Comparison of ENCODE assay signal across 8 mouse cellular contexts in the genomic region with DNA sequence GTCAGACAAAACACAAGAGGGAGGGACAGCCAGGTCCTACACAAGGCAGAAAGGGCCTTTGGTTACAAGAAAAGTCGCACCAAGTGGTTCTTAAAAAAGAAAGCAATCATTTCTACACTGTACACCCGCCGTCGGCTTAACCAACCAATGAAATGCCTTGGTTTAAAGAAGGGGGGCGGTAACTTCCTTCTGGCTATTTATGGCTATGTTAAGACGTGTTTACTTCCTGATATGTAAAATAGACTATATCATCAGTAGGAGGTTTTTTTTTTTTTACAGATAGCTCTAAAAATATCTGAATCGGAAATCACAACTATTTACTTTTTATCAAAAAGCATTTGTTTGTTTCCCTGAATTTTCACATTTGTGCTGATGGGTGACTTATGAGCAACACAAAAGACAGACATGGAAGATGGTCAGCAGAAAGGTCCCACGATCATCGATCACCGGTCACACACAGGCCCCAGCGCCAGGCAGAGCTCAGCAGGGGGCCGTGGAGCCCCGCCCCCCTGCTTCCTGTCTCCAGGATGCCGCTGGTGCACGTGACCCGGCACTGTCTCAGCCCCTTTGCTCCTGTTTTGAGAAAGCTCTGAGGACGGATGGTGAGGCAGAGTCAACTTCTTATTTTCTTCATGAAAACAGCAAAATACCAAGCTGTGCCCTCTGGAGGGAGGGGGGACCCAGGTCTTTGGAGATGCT. TPM values are rescaled to one million over a fixed set of nuclear protein-coding genes. Genes with fewer than 3 reads are reported as not detected.
DNase-seq lines count a peak whose midpoint lies in the region; TF ChIP-seq lines count a peak whose summit lies in the region.

No protein-coding gene starts in this region.

- TF ChIP-seq RAD21 in MEL (IDR thresholded peaks at IDR 0.05; ENCODE audit: low read depth, low read length), result no peak

- H3K79me2 ChIP-seq in MEL (ENCODE audit: control insufficient read depth, insufficient read depth, low read length, poor library complexity) (no peaks in the 10 kb centered on the region), macrophage (ENCODE audit: inconsistent target) (no peaks in the 10 kb centered on the region)

- H3K36me3 ChIP-seq in MEL (ENCODE audit: control insufficient read depth in 1 of 2, insufficient read depth in 2 of 2, low read length in 2 of 2), result peaks cover 0 to 9% of the 10 kb centered on the region in 2 experiments; a peak in 2 of 4 replicates
- no peaks in the 10 kb centered on the region for H3K36me3 ChIP-seq in macrophage (ENCODE audit: inconsistent target)

- peak; percentile 94 for DNase-seq in A20 (ENCODE audit: low read depth, low spot score)
- peak; percentile 93 for DNase-seq in MEL (ENCODE audit: low read depth, low spot score)
- DNase-seq in heart, postnatal 36 days, result peak; percentile 28 to 38
- no peak for DNase-seq in layer of hippocampus, postnatal 25 days (ENCODE audit: extremely low spot score in 1 of 2, low spot score in 1 of 2)
- DNase-seq in gastrocnemius, postnatal 4 days (ENCODE audit: low spot score in 2 of 2), result no peak
- DNase-seq in layer of hippocampus, postnatal 10 days (ENCODE audit: low spot score in 2 of 2), result no peak
- DNase-seq in cerebellum, postnatal 14 days, result no peak

- no peaks in the 10 kb centered on the region for H3K9me3 ChIP-seq in MEL (replicated peaks; ENCODE audit: insufficient read depth, low read length)

- intact Hi-C loops in heart, postnatal 36 days (cut with DNase I), result no loop called here

- peak overlapping the region; percentile 69 for H3K27ac ChIP-seq in MEL (ENCODE audit: control insufficient read depth, low read depth, low read length)
- H3K27ac ChIP-seq in macrophage, result 0 out of 2 replicates have a peak overlapping the region, but pooled peaks have one; percentile 17

- TF ChIP-seq POLR2A in MEL (IDR thresholded peaks at IDR 0.05; ENCODE audit: control insufficient read depth in 1 of 2, insufficient read depth in 1 of 2, low read depth in 1 of 2, low read length in 2 of 2, poor library complexity in 1 of 2), result peak in 1 of 2 experiments; percentile 47; a peak in 1 of 4 replicates

- H3K4me3 ChIP-seq in MEL (ENCODE audit: control insufficient read depth in 1 of 2, insufficient read depth in 1 of 2, low read depth in 2 of 2, low read length in 2 of 2) (peak overlapping the region; percentile 54 to 62), macrophage (ENCODE audit: inconsistent target) (peak overlapping the region; percentile 9; the same call in 1 of the 2 replicates)

- H3K4me1 ChIP-seq in MEL (ENCODE audit: control insufficient read depth in 1 of 2, insufficient read depth in 2 of 2, low read length in 2 of 2), result peaks cover 0 to 11% of the 10 kb centered on the region in 2 experiments; a peak in 2 of 4 replicates

- WGBS in macrophage (ENCODE audit: missing documents), result 12% methylated on average over 17 of the region's 17 CpGs

- TF ChIP-seq CTCF in MEL (IDR thresholded peaks at IDR 0.05 in 2 of 3, conservative IDR thresholded peaks at IDR 0.05 in 1 of 3; ENCODE audit: control insufficient read depth in 1 of 3, insufficient read depth in 1 of 3, low read depth in 2 of 3, low read length in 3 of 3, poor library complexity in 1 of 3, severe bottlenecking in 1 of 3), result no peak

- TF ChIP-seq EP300 in MEL (IDR thresholded peaks at IDR 0.05; ENCODE audit: low read depth in 1 of 2, low read length in 2 of 2), result no peak; a peak in 1 of 4 replicates

- H3K9ac ChIP-seq in MEL (ENCODE audit: control insufficient read depth, low read depth, low read length, poor library complexity, severe bottlenecking), result peak overlapping the region; percentile 78

- H3K27me3 ChIP-seq in MEL (ENCODE audit: control insufficient read depth in 1 of 2, insufficient read depth in 2 of 2, low read length in 2 of 2), result no peaks in the 10 kb centered on the region

TF ChIP-seq in MEL, 35 proteins besides CTCF, POLR2A, EP300 and RAD21:
- TF ChIP-seq CHD1 (IDR thresholded peaks at IDR 0.05; ENCODE audit: low read depth, low read length), result no peak
- TF ChIP-seq MYB (IDR thresholded peaks at IDR 0.05; ENCODE audit: low read depth, low read length), result no peak
- peak; percentile 55; the same call in 1 of the 2 replicates for TF ChIP-seq TBP (IDR thresholded peaks at IDR 0.05; ENCODE audit: low read depth, low read length)
- peak; percentile 89 for TF ChIP-seq USF1 (IDR thresholded peaks at IDR 0.05; ENCODE audit: low read depth, low read length)
- TF ChIP-seq TCF12 (IDR thresholded peaks at IDR 0.05; ENCODE audit: low read depth, low read length), result no peak
- TF ChIP-seq ELF1 (IDR thresholded peaks at IDR 0.05; ENCODE audit: low read depth, low read length), result peak; percentile 83
- TF ChIP-seq ETS1 (IDR thresholded peaks at IDR 0.05; ENCODE audit: low read depth, low read length), result peak; percentile 40; the same call in 1 of the 2 replicates
- no peak for TF ChIP-seq UBTF (IDR thresholded peaks at IDR 0.05; ENCODE audit: borderline replicate concordance, insufficient read depth, low read depth, low read length)
- no peak for TF ChIP-seq ZC3H11A (IDR thresholded peaks at IDR 0.05; ENCODE audit: low read depth, low read length)
- no peak; the same call in 1 of the 2 replicates for TF ChIP-seq GATA1 (IDR thresholded peaks at IDR 0.05; ENCODE audit: low read depth, low read length)
- TF ChIP-seq NRF1 (IDR thresholded peaks at IDR 0.05; ENCODE audit: insufficient read depth, low read depth, low read length, poor library complexity, severe bottlenecking), result no peak
- TF ChIP-seq KAT2A (conservative IDR thresholded peaks at IDR 0.05; ENCODE audit: low read depth, low read length), result 0 out of 2 replicates have a peak, but pooled peaks have one; percentile 33
- no peak for TF ChIP-seq GABPA (IDR thresholded peaks at IDR 0.05; ENCODE audit: low read depth, low read length)
- 0 out of 2 replicates have a peak, but pooled peaks have one; percentile 32 for TF ChIP-seq NELFE (IDR thresholded peaks at IDR 0.05; ENCODE audit: low read depth, low read length)
- TF ChIP-seq ZKSCAN1 (IDR thresholded peaks at IDR 0.05; ENCODE audit: low read depth, low read length), result no peak
- TF ChIP-seq JUND (IDR thresholded peaks at IDR 0.05; ENCODE audit: low read depth, low read length), result no peak
- 0 out of 2 replicates have a peak, but pooled peaks have one; percentile 40 for TF ChIP-seq BHLHE40 (IDR thresholded peaks at IDR 0.05; ENCODE audit: borderline replicate concordance, low read depth, low read length)
- TF ChIP-seq POLR2AphosphoS2 (IDR thresholded peaks at IDR 0.05; ENCODE audit: low read length), result no peak
- no peak for TF ChIP-seq CHD2 (IDR thresholded peaks at IDR 0.05; ENCODE audit: low read length)
- 0 out of 4 replicates have a peak, but pooled peaks of 1 of the 2 experiments have one; percentile 53 for TF ChIP-seq USF2 (IDR thresholded peaks at IDR 0.05; ENCODE audit: borderline replicate concordance in 1 of 2, insufficient read depth in 1 of 2, low read depth in 1 of 2, low read length in 2 of 2)
- peak; percentile 96 for TF ChIP-seq MEF2A (IDR thresholded peaks at IDR 0.05; ENCODE audit: extremely low read depth, insufficient replicate concordance, low read depth, low read length, poor library complexity, severe bottlenecking)
- TF ChIP-seq MAFK (IDR thresholded peaks at IDR 0.05; ENCODE audit: borderline replicate concordance, low read depth, low read length), result no peak
- TF ChIP-seq MAZ (IDR thresholded peaks at IDR 0.05; ENCODE audit: low read depth, low read length), result no peak
- peak; percentile 19; the same call in 1 of the 2 replicates for TF ChIP-seq MXI1 (IDR thresholded peaks at IDR 0.05; ENCODE audit: low read depth, low read length)
- TF ChIP-seq ZNF384 (IDR thresholded peaks at IDR 0.05; ENCODE audit: low read depth, low read length), result peak; percentile 90
- TF ChIP-seq SIN3A (IDR thresholded peaks at IDR 0.05; ENCODE audit: low read length), result peak; percentile 81
- no peak for TF ChIP-seq MYC (IDR thresholded peaks at IDR 0.05; ENCODE audit: low read depth, low read length)
- no peak for TF ChIP-seq RCOR1 (IDR thresholded peaks at IDR 0.05; ENCODE audit: low read depth, low read length)
- TF ChIP-seq POLR2AphosphoS5 (IDR thresholded peaks at IDR 0.05; ENCODE audit: borderline replicate concordance, low read depth, low read length), result no peak
- no peak for TF ChIP-seq SMC3 (IDR thresholded peaks at IDR 0.05; ENCODE audit: low read depth, low read length)
- no peak for TF ChIP-seq TAL1 (IDR thresholded peaks at IDR 0.05; ENCODE audit: low read length)
- no peak for TF ChIP-seq MAX (IDR thresholded peaks at IDR 0.05; ENCODE audit: low read length)
- peak; percentile 76 for TF ChIP-seq HCFC1 (IDR thresholded peaks at IDR 0.05; ENCODE audit: low read depth, low read length)
- peak; percentile 68; the same call in 1 of the 2 replicates for TF ChIP-seq E2F4 (IDR thresholded peaks at IDR 0.05; ENCODE audit: borderline replicate concordance, low read depth, low read length)
- TF ChIP-seq ZMIZ1 (IDR thresholded peaks at IDR 0.05; ENCODE audit: low read depth, low read length), result 0 out of 2 replicates have a peak, but pooled peaks have one; percentile 44
TF ChIP-seq in MEL: peak in this region for 15.

RNA-seq across cellular contexts. Expression of a gene that starts 39.1 kb away (rescaled TPM):
- 12.1 and 15.6 TPM in 2 replicates for total RNA-seq in MEL (2012; rRNA removed)
- polyA plus RNA-seq in MEL (2012; ENCODE audit: insufficient read depth in 1 of 2, insufficient read length in 2 of 2, low read depth in 1 of 2, low replicate concordance in 2 of 2, missing spikeins in 1 of 2), result 10 to 100 TPM in 1 of 2 experiments, not detected in 1; 17.1 TPM
- 10 to 100 TPM; 36.2 to 44.8 TPM for total RNA-seq in heart, postnatal 36 days (2021)
- 100 to 1,000 TPM; 140 to 707 (median 513) TPM for total RNA-seq in macrophage (2018; cell fraction: chromatin; rRNA removed)
- total RNA-seq in macrophage (2018; cell fraction: cytosol; rRNA removed), result 100 to 1,000 TPM; 148 to 640 (median 330) TPM
- 100 to 1,000 TPM; 164 to 846 (median 558) TPM for total RNA-seq in macrophage (2018; cell fraction: nucleus; rRNA removed)
- polyA plus RNA-seq in macrophage (2018), result 128 to 243 TPM (median 153 TPM) in 3 replicates
- total RNA-seq in layer of hippocampus, postnatal 25 days (2021), result 10 to 100 TPM; 36.7 to 39.0 TPM
- 10 to 100 TPM; 17.9 to 18.6 TPM for total RNA-seq in gastrocnemius, postnatal 4 days (2021)
- 10 to 100 TPM; 22.6 to 26.3 TPM for total RNA-seq in layer of hippocampus, postnatal 10 days (2021)

Comparison
In these comparisons a context has a peak if more than half of its experiments do, and no peak if none do; other contexts are left out.
1. DNase-seq: peak in A20 (single experiment), MEL (single experiment) and heart, postnatal 36 days (2 of 2); none in layer of hippocampus, postnatal 25 days (0 of 2), gastrocnemius, postnatal 4 days (0 of 2), layer of hippocampus, postnatal 10 days (0 of 2) and cerebellum, postnatal 14 days (0 of 2).